Mouse (Mus musculus) heart, postnatal 0 days (tissue): Measurements from ENCODE around the gene Hexim1. TPM values are rescaled to one million over a fixed set of nuclear protein-coding genes. Genes with fewer than 3 reads are reported as not detected.

Source experiments
- ATAC-seq: fragments of 200-750 bp; cut with Nextera tagmentation; 2 replicates; pipeline ENCODE4 v1.8.0; 2017; ENCODE audit warnings: low read depth, moderate number of reproducible peaks, moderate library complexity; ENCODE audit not compliant: insufficient read depth
- DNase-seq: peaks from one replicate; pipeline ENCODE4 v3.0.0-alpha.2; 2016; ENCODE audit warnings: low spot score
- H3K27ac ChIP-seq: fragments of 300-500 bp; sonication (generic); 2 replicates; pipeline ENCODE4 v1.5.1; 2014; ENCODE audit warnings: low read depth, mild to moderate bottlenecking
- H3K27me3 ChIP-seq: fragments of 300-500 bp; sonication (generic); 2 replicates; pipeline ENCODE4 v1.6.1; 2014; ENCODE audit warnings: low read length, mixed read lengths; ENCODE audit not compliant: control insufficient read depth, insufficient read depth
- H3K36me3 ChIP-seq: fragments of 300-500 bp; sonication (generic); replicated peaks from 2 replicates; pipeline ENCODE4 v1.6.1; 2014; ENCODE audit warnings: low read length, mixed read lengths; ENCODE audit not compliant: control insufficient read depth, insufficient read depth
- H3K4me1 ChIP-seq: fragments of 300-500 bp; sonication (generic); 2 replicates; pipeline ENCODE4 v1.6.1; 2014; ENCODE audit warnings: antibody characterized with exemption; ENCODE audit not compliant: control insufficient read depth, insufficient read depth
- H3K4me2 ChIP-seq: fragments of 300-500 bp; sonication (generic); 2 replicates; pipeline ENCODE4 v1.6.1; 2014; ENCODE audit warnings: low read depth, mild to moderate bottlenecking, low read length, moderate library complexity
- H3K4me3 ChIP-seq: fragments of 300-500 bp; sonication (generic); 2 replicates; pipeline ENCODE4 v1.5.1; 2014; ENCODE audit warnings: low read depth, low read length
- H3K9ac ChIP-seq: fragments of 300-500 bp; sonication (generic); replicated peaks from 2 replicates; pipeline ENCODE4 v1.6.1; 2014; ENCODE audit warnings: low read depth, low read length, mixed read lengths
- H3K9me3 ChIP-seq: fragments of 300-500 bp; sonication (generic); replicated peaks from 2 replicates; pipeline ENCODE4 v1.6.1; 2016; ENCODE audit warnings: low read length; ENCODE audit not compliant: control insufficient read depth
- CTCF ChIP-seq: IDR thresholded peaks from 2 replicates; pipeline ENCODE4 v1.5.1; 2016; ENCODE audit warnings: antibody characterized with exemption, control low read depth, low read depth
- EP300 ChIP-seq: IDR thresholded peaks from 2 replicates; pipeline ENCODE4 v1.6.1; 2016; ENCODE audit warnings: antibody characterized with exemption, low read depth
- WGBS: fragments of 180-500 bp; shearing (Covaris S2); extraction: QIAGEN DNeasy Blood & Tissue Kit; methylation state at CpG from one replicate; pipeline ENCODE4 v1.1.7; 2014; 5-methylcytosine and 5-hydroxymethylcytosine counted together
- polyA plus RNA-seq: library from polyadenylated mRNA; unstranded; fragments of >200 nt; fragmentation: Nextera tagmentation; extraction: Ambion mirVana; gene quantifications from 2 replicates; pipeline ENCODE4 v1.2.1, GENCODE M21; 2015
- total RNA-seq: library from RNA; depleted of rRNA; stranded (reverse); fragments of >200 nt; gene quantifications from 2 replicates; pipeline ENCODE4 v1.2.3, GENCODE M21; 2014; ENCODE audit warnings: low replicate concordance

Hexim1 gene
- total and polyA plus RNA-seq, 2 experiments from 2014 or later: 3.2 to 11.0 TPM

DNA sequence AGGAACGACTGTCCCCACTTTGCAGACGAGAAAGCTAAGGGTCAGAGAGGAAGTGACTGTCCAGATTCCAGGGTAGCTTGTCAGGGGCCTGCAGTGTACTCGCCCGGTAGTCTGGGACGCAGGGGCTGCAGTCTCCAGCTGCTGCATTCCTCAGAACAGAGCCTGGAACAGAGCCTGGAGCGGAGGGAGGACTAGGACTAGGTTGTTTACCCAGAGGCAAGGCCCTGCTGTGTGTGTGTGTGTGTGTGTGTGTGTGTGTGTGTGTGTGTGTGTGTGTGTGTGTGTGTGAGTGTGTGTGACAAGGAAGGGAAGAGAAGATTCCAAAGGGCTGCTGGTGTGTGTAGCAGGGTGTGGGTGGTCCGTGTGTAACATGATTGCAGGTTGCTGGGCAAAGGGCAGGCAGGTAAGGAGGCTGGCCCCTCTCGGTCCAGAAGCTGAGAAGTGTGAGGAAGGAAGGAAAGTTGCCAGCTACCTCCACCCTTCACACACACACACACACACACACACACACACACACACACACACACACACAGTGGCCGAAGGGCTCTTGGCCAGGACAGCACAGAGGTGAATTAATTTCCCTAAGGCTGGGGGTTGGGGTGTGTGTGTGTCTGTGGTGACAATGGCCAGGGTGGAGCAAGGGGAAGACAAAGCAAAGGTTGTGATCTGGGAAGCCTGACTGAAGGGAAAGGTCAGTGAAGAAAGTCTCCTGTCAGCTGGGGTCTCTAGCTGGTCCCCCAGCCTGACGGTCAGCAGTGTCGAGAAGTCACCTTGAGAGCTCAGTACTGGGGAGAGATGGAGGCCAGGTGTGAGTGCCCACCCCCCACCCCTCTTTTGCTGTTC is 25.3 kb downstream of the Hexim1 start:
- Histone ChIP-seq H3K27ac (peak overlapping the region; percentile 90), H3K9me3 (no peaks in the 10 kb centered on the region), H3K4me2 (peak overlapping the region; percentile 5; the same call in 1 of the 2 replicates), H3K4me3 (no peak overlapping the region), H3K36me3 (0 out of 2 replicates have a peak, but pooled peaks cover 12% of the 10 kb centered on the region), H3K9ac (peak overlapping the region; percentile 34), H3K4me1 (peaks cover 27% of the 10 kb centered on the region), H3K27me3 (no peaks in the 10 kb centered on the region)
- ATAC-seq (peak; percentile 64), DNase-seq (peak; percentile 68)
- TF ChIP-seq CTCF: no peak
- no peak for TF ChIP-seq EP300
- 21% methylated on average over 11 of the region's 11 CpGs for WGBS

DNA sequence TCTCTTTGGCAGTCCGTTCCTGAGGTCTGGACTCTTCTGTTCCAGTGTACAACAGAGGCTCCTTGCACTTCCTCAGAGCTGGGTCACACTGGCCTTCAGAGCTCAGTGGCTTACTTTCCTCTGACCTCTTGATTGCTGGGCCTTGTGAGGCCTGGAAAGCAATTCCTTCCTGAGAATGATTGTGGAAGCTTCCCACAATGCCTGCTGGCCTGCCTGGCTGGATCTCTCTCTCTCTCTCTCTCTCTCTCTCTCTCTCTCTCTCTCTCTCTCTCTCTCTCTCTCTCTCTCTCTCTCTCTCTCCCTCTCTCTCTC is 25.9 kb downstream of the Hexim1 start:
- TF ChIP-seq CTCF (no peak), EP300 (no peak)
- 33% methylated on average over 1 of the region's 1 CpGs for WGBS
- Histone ChIP-seq H3K9ac (peak overlapping the region; percentile 34; the same call in 1 of the 2 replicates), H3K4me1 (peaks cover 27% of the 10 kb centered on the region), H3K27ac (peak overlapping the region; percentile 90), H3K36me3 (0 out of 2 replicates have a peak, but pooled peaks cover 12% of the 10 kb centered on the region), H3K4me3 (no peak overlapping the region), H3K4me2 (peak overlapping the region; percentile 42), H3K9me3 (no peaks in the 10 kb centered on the region), H3K27me3 (no peaks in the 10 kb centered on the region)
- DNase-seq: peak; percentile 48
- peak; percentile 34 for ATAC-seq

DNA sequence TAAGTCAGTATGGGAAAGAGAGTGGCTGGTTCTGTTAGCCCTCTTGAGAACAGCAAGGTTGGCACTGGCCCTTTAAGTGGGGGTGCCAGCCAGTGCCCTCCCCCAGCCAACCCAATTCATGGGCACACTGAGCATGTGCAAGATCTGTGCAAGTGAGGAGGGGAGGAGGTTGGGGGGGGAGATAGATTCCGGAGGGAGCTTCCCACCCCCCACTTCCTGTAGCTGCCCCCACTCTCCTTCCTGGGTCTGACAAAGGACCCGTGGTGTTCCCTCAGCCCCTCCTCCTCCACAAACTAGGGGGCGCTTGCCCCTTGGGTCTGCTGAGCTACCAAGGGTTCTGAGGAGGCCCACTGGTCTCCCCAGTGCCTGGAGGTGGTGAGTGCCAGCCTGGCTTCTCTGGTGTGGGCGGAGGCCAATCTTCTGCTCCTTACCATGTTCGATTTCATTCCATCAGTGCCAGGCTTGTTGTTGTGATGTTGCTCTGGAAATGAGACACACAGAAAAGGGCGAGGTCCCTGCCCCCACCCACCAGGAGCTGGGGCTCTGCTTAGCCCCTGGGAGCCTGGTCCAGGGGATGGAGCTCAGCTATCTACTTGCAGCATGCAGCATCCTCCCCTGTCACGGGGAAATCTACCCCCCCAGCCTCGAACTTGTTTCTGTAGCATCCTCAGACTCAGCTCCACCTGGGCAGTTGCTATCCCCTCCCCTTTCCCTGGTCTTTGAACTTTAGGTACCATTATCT is 26.6 kb downstream of the Hexim1 start:
- Histone ChIP-seq H3K36me3 (0 out of 2 replicates have a peak, but pooled peaks cover 12% of the 10 kb centered on the region), H3K27me3 (no peaks in the 10 kb centered on the region), H3K4me2 (peak overlapping the region; percentile 42), H3K4me1 (peaks cover 27% of the 10 kb centered on the region), H3K9ac (peak overlapping the region; percentile 34; the same call in 1 of the 2 replicates), H3K4me3 (peak overlapping the region; percentile 14), H3K27ac (peak overlapping the region; percentile 90), H3K9me3 (no peaks in the 10 kb centered on the region)
- DNase-seq: peak; percentile 56
- WGBS: 24% methylated on average over 8 of the region's 8 CpGs
- TF ChIP-seq CTCF (no peak), EP300 (no peak)
- peak; percentile 79 for ATAC-seq

DNA sequence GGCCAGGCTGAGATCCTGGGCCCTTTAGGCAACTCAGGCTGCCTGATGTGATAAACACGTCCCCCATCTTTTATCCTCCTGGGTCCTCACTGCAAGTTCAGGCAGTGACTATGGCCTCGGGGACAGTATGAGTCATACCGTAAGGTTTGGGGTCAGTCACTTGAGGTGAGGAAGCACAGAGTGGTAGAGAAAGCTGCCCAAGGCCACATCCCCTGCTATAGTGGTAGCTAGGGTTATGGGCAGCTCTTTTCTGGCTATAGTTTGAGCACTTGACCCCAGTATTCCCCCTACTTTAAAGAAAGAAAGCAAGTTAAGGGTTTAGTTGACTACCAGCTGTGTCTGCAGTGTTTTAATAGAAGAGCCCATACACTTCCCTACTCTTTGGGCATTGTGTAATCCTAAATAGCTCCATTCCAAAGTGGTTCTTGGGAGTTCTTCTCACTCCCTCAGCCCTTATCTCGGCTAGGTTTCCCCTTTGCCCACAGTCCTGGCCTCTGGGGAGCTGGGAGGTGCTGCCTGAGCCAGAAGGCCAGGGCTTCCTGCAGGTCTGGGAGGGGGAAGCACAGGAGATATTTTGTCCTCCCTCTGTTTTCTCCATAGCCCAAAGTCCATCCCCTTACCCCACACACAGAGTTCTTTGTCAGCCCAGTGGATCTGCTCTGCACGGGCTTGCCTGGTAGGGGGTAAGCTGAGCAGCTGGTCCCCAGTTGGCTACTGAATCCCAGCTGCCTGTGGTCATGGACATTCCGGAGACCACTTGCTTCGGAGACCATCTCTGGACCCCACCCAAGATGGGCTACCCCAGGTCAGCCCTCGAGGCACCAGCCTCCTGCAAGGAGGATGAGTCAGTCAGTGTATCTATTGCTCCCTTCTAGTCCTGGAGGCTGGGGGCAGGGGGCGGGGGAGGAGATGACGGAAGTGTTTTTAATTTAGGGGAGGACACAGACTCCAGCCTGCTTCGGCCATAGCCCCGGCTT is 28.6 kb downstream of the Hexim1 start:
- Histone ChIP-seq H3K27me3 (no peaks in the 10 kb centered on the region), H3K4me1 (peaks cover 27% of the 10 kb centered on the region), H3K9ac (no peak overlapping the region), H3K9me3 (no peaks in the 10 kb centered on the region), H3K36me3 (0 out of 2 replicates have a peak, but pooled peaks cover 4% of the 10 kb centered on the region), H3K4me3 (no peak overlapping the region), H3K4me2 (no peak overlapping the region), H3K27ac (peak overlapping the region; percentile 36)
- ATAC-seq: no peak
- TF ChIP-seq EP300 (no peak), CTCF (no peak)
- 37% methylated on average over 12 of the region's 12 CpGs for WGBS
- DNase-seq: peak; percentile 27

DNA sequence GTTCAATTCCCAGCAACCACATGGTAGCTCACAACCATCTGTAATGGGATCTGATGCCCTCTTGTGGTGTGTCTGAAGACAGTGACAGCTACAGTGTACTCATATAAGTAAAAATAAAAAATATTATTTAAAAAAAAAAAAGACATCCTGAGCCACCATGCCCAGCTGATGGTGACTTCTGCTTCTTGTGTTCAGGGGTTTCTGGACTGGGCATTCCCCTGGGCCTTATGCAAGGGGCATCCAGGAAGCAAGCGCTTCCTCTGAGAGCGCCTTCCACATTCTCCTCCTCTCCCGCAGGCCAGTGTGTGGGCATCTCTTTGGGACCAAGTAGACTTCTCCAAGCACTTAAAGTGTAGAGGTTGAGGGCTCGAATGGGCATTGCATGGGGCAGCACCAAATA is 30.4 kb downstream of the Hexim1 start:
- no peak for TF ChIP-seq CTCF
- TF ChIP-seq EP300: no peak
- Histone ChIP-seq H3K27me3 (no peaks in the 10 kb centered on the region), H3K27ac (no peak overlapping the region), H3K4me3 (no peak overlapping the region), H3K36me3 (no peaks in the 10 kb centered on the region), H3K4me1 (peaks cover 20% of the 10 kb centered on the region), H3K9ac (no peak overlapping the region), H3K4me2 (no peak overlapping the region), H3K9me3 (no peaks in the 10 kb centered on the region)
- ATAC-seq (no peak), DNase-seq (no peak)
- 85% methylated on average over 4 of the region's 4 CpGs for WGBS
